Mouse (Mus musculus) forebrain, embryonic 12.5 days (tissue): Measurements from ENCODE around the gene Ube4a. TPM values are rescaled to one million over a fixed set of nuclear protein-coding genes. Genes with fewer than 3 reads are reported as not detected.

Experiments
- ATAC-seq: fragments of 200-750 bp; cut with Nextera tagmentation; 2 replicates; pipeline ENCODE4 v1.8.0; 2017; ENCODE audit warnings: moderate TSS enrichment; ENCODE audit not compliant: low FRiP score
- H3K27ac ChIP-seq: fragments of 300-500 bp; sonication (generic); 2 replicates; pipeline ENCODE4 v1.5.1; 2016; ENCODE audit warnings: mild to moderate bottlenecking
- H3K27me3 ChIP-seq: fragments of 300-500 bp; sonication (generic); 2 replicates; pipeline ENCODE4 v1.6.1; 2016; ENCODE audit warnings: mild to moderate bottlenecking
- H3K36me3 ChIP-seq: fragments of 300-500 bp; sonication (generic); replicated peaks from 2 replicates; pipeline ENCODE4 v1.6.1; 2016; ENCODE audit warnings: mild to moderate bottlenecking
- H3K4me1 ChIP-seq: fragments of 300-500 bp; sonication (generic); 2 replicates; pipeline ENCODE4 v1.6.1; 2016
- H3K4me2 ChIP-seq: fragments of 300-500 bp; sonication (generic); 2 replicates; pipeline ENCODE4 v1.6.1; 2016; ENCODE audit warnings: mild to moderate bottlenecking, moderate library complexity
- H3K4me3 ChIP-seq: fragments of 300-500 bp; sonication (generic); replicated peaks from 2 replicates; pipeline ENCODE4 v1.5.1; 2016; ENCODE audit warnings: mild to moderate bottlenecking
- H3K9ac ChIP-seq: fragments of 300-500 bp; sonication (generic); 2 replicates; pipeline ENCODE4 v1.6.1; 2016; ENCODE audit warnings: mild to moderate bottlenecking
- H3K9me3 ChIP-seq: fragments of 300-500 bp; sonication (generic); 2 replicates; pipeline ENCODE4 v1.6.1; 2016
- WGBS: fragments of 180-500 bp; shearing (Covaris S2); methylation state at CpG from one replicate; pipeline ENCODE4 v1.1.7; 2016; 5-methylcytosine and 5-hydroxymethylcytosine counted together
- polyA plus RNA-seq: library from polyadenylated mRNA; unstranded; fragments of >200 nt; fragmentation: Nextera tagmentation; extraction: Ambion mirVana; gene quantifications from 2 replicates; pipeline ENCODE4 v1.2.1, GENCODE M21; 2016

Gene Ube4a
- 33.2 and 33.4 TPM in 2 replicates for polyA plus RNA-seq

- peak within 1 kb of the TSS; percentile 73 for H3K9ac ChIP-seq
- ATAC-seq = peak; percentile 95
- WGBS = under 1% methylated on average over 39 of the region's 39 CpGs
- H3K27ac ChIP-seq = no peak within 1 kb of the TSS
- H3K4me1 ChIP-seq = peaks cover 15% of the 10 kb centered on the region
- H3K36me3 ChIP-seq = peaks cover 10% of the 10 kb centered on the region
- H3K4me2 ChIP-seq = peak within 1 kb of the TSS; percentile 77
- peak within 1 kb of the TSS; percentile 78 for H3K4me3 ChIP-seq
- no peaks in the 10 kb centered on the region for H3K27me3 ChIP-seq
- no peaks in the 10 kb centered on the region for H3K9me3 ChIP-seq
These were observed at the start of gene Ube4a for GRCm38 (mm10) chr9:44965126-44965832. TSS of gene Ube4a (minus strand) at chr9:44965600.

- no peak overlapping the region for H3K4me3 ChIP-seq
- no peaks in the 10 kb centered on the region for H3K9me3 ChIP-seq
- WGBS = 45% methylated on average over 2 of the region's 2 CpGs
- H3K27me3 ChIP-seq = peaks cover 4% of the 10 kb centered on the region; the same call in 1 of the 2 replicates
- H3K4me2 ChIP-seq = no peak overlapping the region
- H3K9ac ChIP-seq = no peak overlapping the region
- H3K36me3 ChIP-seq = no peaks in the 10 kb centered on the region
- H3K4me1 ChIP-seq = no peaks in the 10 kb centered on the region
- H3K27ac ChIP-seq = no peak overlapping the region
- no peak for ATAC-seq
These were observed 49.5 kb upstream of the Ube4a start for GRCm38 (mm10) chr9:45014879-45015278.

DNA sequence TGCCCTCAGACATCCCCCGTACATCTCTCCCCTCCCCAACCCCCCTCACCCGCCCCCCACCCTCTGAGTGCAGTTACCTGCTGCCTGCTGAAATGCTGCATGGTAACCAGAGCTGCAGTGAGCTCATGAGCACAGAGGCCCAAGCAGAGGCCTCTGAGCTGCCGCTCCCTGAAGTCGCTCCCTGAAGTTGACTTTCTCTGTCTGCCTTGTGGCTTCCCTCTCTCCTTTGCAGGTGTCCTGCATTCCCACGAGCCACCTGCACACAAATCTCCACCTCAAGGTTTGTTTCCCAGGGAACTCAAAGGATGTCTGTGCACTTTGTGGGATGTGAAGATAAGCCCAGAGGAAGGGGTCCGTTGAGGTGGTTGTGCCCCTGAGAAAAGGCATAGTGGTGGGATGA, 45.9 kb upstream of the Ube4a start:
- WGBS = 58% methylated on average over 6 of the region's 6 CpGs
- H3K9ac ChIP-seq = no peak overlapping the region
- H3K9me3 ChIP-seq = no peaks in the 10 kb centered on the region
- H3K4me1 ChIP-seq = no peaks in the 10 kb centered on the region
- H3K27ac ChIP-seq = no peak overlapping the region
- H3K4me2 ChIP-seq = no peak overlapping the region
- no peak for ATAC-seq
- H3K4me3 ChIP-seq = no peak overlapping the region
- no peaks in the 10 kb centered on the region for H3K36me3 ChIP-seq
- peaks cover 4% of the 10 kb centered on the region; the same call in 1 of the 2 replicates for H3K27me3 ChIP-seq

DNA sequence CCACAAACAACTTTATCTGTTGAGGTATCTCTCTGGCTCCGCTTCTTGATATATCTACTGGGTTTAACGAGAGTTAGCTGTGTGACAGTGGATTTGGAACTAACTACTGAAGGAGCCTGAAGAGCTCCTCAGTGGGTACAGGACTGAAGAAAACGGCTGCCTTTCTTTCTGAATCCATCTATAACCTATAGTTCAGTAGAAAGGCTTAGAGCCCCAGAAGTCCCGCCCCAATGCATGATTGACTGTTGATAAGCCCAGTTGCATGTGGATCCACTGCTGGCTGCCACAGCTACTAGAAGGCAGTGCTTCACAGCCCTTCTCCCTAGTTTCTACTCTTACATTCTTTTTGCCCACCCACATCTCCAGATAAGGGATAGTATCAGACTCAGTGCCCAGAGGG, 45.1 kb upstream of the Ube4a start:
- no peak overlapping the region for H3K9ac ChIP-seq
- no peak overlapping the region for H3K27ac ChIP-seq
- no peaks in the 10 kb centered on the region for H3K36me3 ChIP-seq
- no peaks in the 10 kb centered on the region for H3K9me3 ChIP-seq
- H3K4me3 ChIP-seq = no peak overlapping the region
- 81% methylated on average over 4 of the region's 4 CpGs for WGBS
- no peak for ATAC-seq
- no peaks in the 10 kb centered on the region for H3K4me1 ChIP-seq
- H3K4me2 ChIP-seq = no peak overlapping the region
- H3K27me3 ChIP-seq = peaks cover 4% of the 10 kb centered on the region; the same call in 1 of the 2 replicates

DNA sequence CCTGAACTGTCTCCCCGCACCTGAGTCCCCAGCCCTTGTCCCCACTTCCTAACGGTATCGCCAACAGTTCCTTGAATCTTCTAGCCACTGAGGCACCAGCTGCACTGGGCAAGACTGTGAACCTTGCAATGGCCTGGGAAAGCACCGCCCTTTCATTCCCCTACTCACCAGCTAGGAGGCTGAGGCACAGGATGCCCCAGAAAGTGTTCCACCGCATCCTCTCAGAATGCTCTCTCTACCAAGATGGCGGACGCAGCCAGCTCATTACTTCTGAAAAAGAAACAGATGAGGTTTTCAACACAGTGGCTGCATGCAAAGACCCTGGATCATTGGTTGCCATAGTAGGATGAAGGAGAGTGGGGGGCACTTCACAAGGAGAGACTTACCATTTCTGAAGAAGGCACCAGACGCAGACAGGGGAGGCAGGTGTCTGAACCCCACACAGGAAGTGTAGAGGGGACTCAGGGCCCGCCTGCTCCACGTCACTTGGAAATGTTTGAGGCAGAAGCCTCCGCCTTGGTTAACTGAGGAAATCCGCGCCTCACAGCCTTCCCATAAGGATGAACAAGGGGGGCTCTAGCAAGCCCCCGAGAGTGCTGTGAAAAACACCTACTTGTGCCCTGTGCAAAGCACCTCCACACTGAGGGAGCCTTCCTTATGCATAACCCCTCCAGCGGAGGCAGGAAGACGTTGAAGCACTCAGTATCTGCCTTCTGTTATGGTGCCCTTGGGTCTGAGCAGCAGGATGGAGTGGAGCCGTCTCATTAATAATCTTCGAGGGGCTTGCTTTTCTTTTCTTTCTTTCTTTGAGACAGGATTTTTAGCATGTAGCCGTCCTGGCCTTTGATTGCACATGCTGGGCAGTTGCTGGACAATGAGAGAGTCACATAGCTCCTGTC, 44.0 kb upstream of the Ube4a start, which contains the start of gene Cd3e:
Gene Cd3e, minus strand, starts transcription at position 448 of the 899 bp plus-strand sequence.
- 83% methylated on average over 19 of the region's 19 CpGs for WGBS
- Histone ChIP-seq H3K4me3 (no peak within 1 kb of the TSS), H3K9ac (no peak within 1 kb of the TSS), H3K4me1 (no peaks in the 10 kb centered on the region), H3K27me3 (peaks cover 6% of the 10 kb centered on the region; the same call in 1 of the 2 replicates), H3K27ac (no peak within 1 kb of the TSS), H3K4me2 (no peak within 1 kb of the TSS), H3K9me3 (no peaks in the 10 kb centered on the region), H3K36me3 (no peaks in the 10 kb centered on the region)
- ATAC-seq = no peak

DNA sequence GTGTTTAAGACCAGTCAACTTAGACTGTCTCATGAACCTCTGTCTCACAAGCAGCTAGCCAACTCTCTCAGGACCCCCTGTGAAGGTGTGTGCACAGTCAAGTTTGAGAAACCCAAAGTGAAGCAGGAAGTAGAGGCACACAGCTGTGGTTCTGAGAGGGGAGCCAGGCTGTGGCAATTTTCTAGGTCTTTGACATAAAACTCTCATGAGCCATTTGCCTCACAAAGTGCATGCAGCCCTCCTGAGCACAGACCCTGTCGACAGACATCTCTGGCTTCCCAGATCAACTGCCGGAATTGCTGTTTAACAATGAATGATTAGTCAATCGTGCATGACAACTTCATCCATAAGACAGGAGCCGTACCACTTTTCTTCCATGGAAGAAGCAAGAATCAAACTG, 42.9 kb upstream of the Ube4a start:
- no peak overlapping the region for H3K9ac ChIP-seq
- no peaks in the 10 kb centered on the region for H3K36me3 ChIP-seq
- H3K4me1 ChIP-seq = no peaks in the 10 kb centered on the region
- no peak overlapping the region for H3K27ac ChIP-seq
- H3K4me2 ChIP-seq = no peak overlapping the region
- no peaks in the 10 kb centered on the region for H3K9me3 ChIP-seq
- no peak overlapping the region for H3K4me3 ChIP-seq
- 77% methylated on average over 4 of the region's 4 CpGs for WGBS
- ATAC-seq = no peak
- H3K27me3 ChIP-seq = peaks cover 6% of the 10 kb centered on the region; the same call in 1 of the 2 replicates

DNA sequence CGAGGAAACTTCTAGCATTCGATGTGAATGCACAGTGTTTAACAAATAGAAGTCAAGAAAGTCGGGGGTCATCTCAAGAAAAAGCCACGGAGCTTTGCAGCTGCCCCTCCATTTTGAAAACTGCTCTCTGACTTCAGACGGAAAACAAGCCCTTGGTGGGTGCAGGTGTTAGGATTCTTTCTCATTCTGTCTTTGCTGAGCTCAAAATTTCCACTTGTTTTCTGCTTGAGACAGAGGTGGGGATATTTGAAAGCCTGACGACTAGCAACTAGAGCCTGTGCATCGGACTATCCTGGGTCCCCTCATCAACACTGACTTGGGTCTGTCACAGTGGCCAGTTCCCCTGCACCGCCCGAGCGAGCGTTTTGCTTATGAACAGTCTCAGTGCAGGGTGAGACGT, 42.0 kb upstream of the Ube4a start:
- no peak for ATAC-seq
- Histone ChIP-seq H3K9me3 (no peaks in the 10 kb centered on the region), H3K27ac (no peak overlapping the region), H3K4me3 (no peak overlapping the region), H3K36me3 (no peaks in the 10 kb centered on the region), H3K4me2 (no peak overlapping the region), H3K4me1 (no peaks in the 10 kb centered on the region), H3K27me3 (peaks cover 6% of the 10 kb centered on the region; the same call in 1 of the 2 replicates), H3K9ac (no peak overlapping the region)
- 81% methylated on average over 12 of the region's 12 CpGs for WGBS

GRCm38 (mm10) chr9:45000249-45000648, 34.8 kb upstream of the Ube4a start:
- Histone ChIP-seq H3K27me3 (peaks cover 9% of the 10 kb centered on the region; the same call in 1 of the 2 replicates), H3K9ac (no peak overlapping the region), H3K9me3 (no peaks in the 10 kb centered on the region), H3K4me3 (no peak overlapping the region), H3K36me3 (no peaks in the 10 kb centered on the region), H3K27ac (no peak overlapping the region), H3K4me2 (no peak overlapping the region), H3K4me1 (no peaks in the 10 kb centered on the region)
- ATAC-seq = no peak
- WGBS = 68% methylated on average over 3 of the region's 3 CpGs

DNA sequence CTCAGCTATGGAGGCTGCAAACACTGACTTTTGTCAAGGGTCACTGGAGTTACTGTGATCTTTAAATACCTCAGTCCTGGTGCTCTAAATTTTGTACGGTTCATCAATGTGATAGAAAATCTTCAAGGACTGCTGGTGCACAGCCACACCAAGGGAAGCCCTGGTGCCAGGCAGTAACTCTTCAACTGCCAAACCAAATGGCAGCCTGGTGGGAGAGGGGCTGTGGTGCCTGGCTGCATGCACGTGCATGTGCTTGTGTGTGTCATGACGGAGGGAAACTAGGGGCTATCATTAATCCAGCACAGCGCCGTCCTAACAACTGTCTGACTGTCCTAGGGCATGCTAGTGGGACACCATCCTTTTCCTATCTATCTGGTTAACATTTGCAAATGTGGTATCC, 34.4 kb upstream of the Ube4a start:
- H3K4me3 ChIP-seq = no peak overlapping the region

DNA sequence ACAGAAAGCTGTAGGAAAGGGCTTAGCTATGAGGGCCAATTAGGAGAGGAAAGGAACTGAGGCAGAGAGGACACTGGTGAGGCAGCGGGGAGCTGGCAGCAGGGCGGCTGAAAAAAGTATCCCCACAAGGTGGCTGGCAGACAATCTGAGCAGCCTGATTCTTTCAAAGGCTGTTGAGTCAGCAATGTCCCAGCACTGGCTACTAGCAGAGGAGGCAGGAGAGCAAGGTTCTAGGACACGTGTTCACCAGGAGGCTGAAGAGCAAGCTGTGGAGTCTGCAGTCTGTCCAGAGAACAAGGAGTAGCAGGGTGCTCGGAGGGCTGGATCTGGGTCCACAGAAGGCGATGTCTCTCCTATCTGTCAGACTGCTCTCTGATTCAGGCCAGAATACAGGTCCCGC, 33.8 kb upstream of the Ube4a start:
- ATAC-seq = no peak
- Histone ChIP-seq H3K9me3 (no peaks in the 10 kb centered on the region), H3K36me3 (no peaks in the 10 kb centered on the region), H3K27me3 (peaks cover 7% of the 10 kb centered on the region; the same call in 1 of the 2 replicates), H3K4me1 (no peaks in the 10 kb centered on the region), H3K27ac (no peak overlapping the region), H3K9ac (no peak overlapping the region), H3K4me3 (no peak overlapping the region), H3K4me2 (no peak overlapping the region)
- WGBS = 49% methylated on average over 6 of the region's 6 CpGs

More for the DNA sequence above, 34.4 kb upstream of the Ube4a start:
- Histone ChIP-seq H3K9ac (no peak overlapping the region), H3K27me3 (peaks cover 7% of the 10 kb centered on the region; the same call in 1 of the 2 replicates), H3K4me1 (no peaks in the 10 kb centered on the region), H3K27ac (no peak overlapping the region), H3K36me3 (no peaks in the 10 kb centered on the region), H3K9me3 (no peaks in the 10 kb centered on the region), H3K4me2 (no peak overlapping the region)
- WGBS = 81% methylated on average over 5 of the region's 5 CpGs
- ATAC-seq = no peak

DNA sequence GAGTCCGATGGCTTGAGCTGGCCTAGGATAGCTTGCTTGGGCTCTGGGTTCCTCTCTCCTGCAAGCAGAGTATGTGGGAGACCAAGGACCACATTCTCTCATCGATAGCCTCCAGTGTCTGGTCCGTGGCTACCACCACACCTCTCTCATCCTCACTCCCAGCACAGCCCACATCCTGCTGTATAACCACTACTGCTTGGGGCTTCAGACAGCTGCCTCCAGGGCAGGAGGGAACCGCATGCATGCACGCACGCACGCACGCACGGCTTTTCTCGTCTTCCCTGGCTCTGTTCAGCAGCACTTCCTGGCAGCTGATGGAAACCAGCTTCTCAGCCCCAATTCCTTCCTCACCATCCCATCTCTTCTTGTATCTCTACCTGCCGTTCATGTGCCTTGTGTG, 32.7 kb upstream of the Ube4a start:
- WGBS = 85% methylated on average over 11 of the region's 11 CpGs
- no peak for ATAC-seq

DNA sequence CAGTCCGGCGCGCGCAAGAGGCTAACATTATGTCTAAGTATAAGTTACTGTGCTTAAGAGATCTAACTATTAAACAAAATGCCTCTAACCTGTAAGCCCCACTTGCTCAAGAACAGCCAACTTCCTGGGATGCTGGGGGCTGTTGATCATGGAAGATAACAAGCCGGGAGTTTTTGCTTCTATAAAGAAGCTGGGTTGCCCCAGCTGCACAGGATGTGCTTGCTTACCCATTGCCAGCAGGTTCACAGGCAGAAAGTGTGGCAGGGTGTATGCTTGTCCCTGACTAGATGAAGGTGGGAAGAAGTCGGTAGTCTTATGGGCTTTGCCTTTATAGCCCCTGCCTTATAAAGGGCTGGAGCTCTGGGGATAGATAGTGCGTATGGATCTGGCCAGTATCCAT, 31.2 kb upstream of the Ube4a start:
- no peaks in the 10 kb centered on the region for H3K36me3 ChIP-seq
- ATAC-seq = no peak
- no peaks in the 10 kb centered on the region for H3K9me3 ChIP-seq
- WGBS = 93% methylated on average over 7 of the region's 7 CpGs
- peaks cover 7% of the 10 kb centered on the region; the same call in 1 of the 2 replicates for H3K27me3 ChIP-seq
- no peak overlapping the region for H3K4me3 ChIP-seq
- H3K27ac ChIP-seq = no peak overlapping the region
- H3K4me2 ChIP-seq = no peak overlapping the region
- H3K9ac ChIP-seq = no peak overlapping the region
- H3K4me1 ChIP-seq = no peaks in the 10 kb centered on the region

More for the DNA sequence above, 32.7 kb upstream of the Ube4a start:
- H3K9ac ChIP-seq = no peak overlapping the region
- H3K9me3 ChIP-seq = no peaks in the 10 kb centered on the region
- no peak overlapping the region for H3K27ac ChIP-seq
- no peak overlapping the region for H3K4me3 ChIP-seq
- no peak overlapping the region for H3K4me2 ChIP-seq
- no peaks in the 10 kb centered on the region for H3K36me3 ChIP-seq
- peaks cover 7% of the 10 kb centered on the region; the same call in 1 of the 2 replicates for H3K27me3 ChIP-seq
- H3K4me1 ChIP-seq = no peaks in the 10 kb centered on the region
